Mouse (Mus musculus) myocyte (in vitro differentiated cells): ENCODE measurements around the gene Heatr5a.

Source experiments
- E2F4 ChIP-seq: IDR thresholded peaks from one replicate; pipeline ENCODE4 v1.6.1; 2011; ENCODE audit warnings: mild to moderate bottlenecking, control low read depth, moderate library complexity; ENCODE audit not compliant: insufficient read depth
- MAX ChIP-seq: IDR thresholded peaks from one replicate; pipeline ENCODE4 v1.6.1; 2011; ENCODE audit warnings: low read depth, mild to moderate bottlenecking, control low read depth
- MYOD1 ChIP-seq, 3 experiments: IDR thresholded peaks; one replicate each; pipeline ENCODE4 v1.6.1; 2011; ENCODE audit warnings: control low read depth in 2 of 3, low read depth in 2 of 3, mild to moderate bottlenecking in 2 of 3, moderate library complexity in 1 of 3; ENCODE audit not compliant: insufficient read length in 2 of 3, control insufficient read depth in 1 of 3
- MYOG ChIP-seq, 3 experiments: IDR thresholded peaks; one replicate each; pipeline ENCODE4 v1.6.1; 2011; ENCODE audit warnings: control low read depth in 2 of 3, low read depth in 2 of 3, mild to moderate bottlenecking in 2 of 3; ENCODE audit not compliant: insufficient read length in 2 of 3, control insufficient read depth in 1 of 3, insufficient read depth in 1 of 3
- POLR2A ChIP-seq: IDR thresholded peaks from one replicate; pipeline ENCODE4 v1.6.1; 2011; ENCODE audit warnings: low read depth, mild to moderate bottlenecking, control low read depth, moderate library complexity; ENCODE audit not compliant: insufficient read length
- POLR2AphosphoS2 ChIP-seq: IDR thresholded peaks from one replicate; pipeline ENCODE4 v1.6.1; 2011; ENCODE audit warnings: low read depth, control low read depth; ENCODE audit not compliant: insufficient read length
- REST ChIP-seq: IDR thresholded peaks from one replicate; pipeline ENCODE4 v1.6.1; 2011; ENCODE audit warnings: mild to moderate bottlenecking, control low read depth, moderate library complexity; ENCODE audit not compliant: insufficient read depth, insufficient read length
- SRF ChIP-seq: IDR thresholded peaks from one replicate; pipeline ENCODE4 v1.6.1; 2011; ENCODE audit warnings: low read depth; ENCODE audit not compliant: control insufficient read depth, insufficient read length
- TCF12 ChIP-seq: IDR thresholded peaks from one replicate; pipeline ENCODE4 v1.6.1; 2011; ENCODE audit warnings: mild to moderate bottlenecking, control low read depth; ENCODE audit not compliant: poor library complexity, insufficient read depth, severe bottlenecking
- TCF3 ChIP-seq: IDR thresholded peaks from one replicate; pipeline ENCODE4 v1.6.1; 2011; ENCODE audit warnings: low read depth, control low read depth; ENCODE audit not compliant: insufficient read length
- USF1 ChIP-seq: IDR thresholded peaks from one replicate; pipeline ENCODE4 v1.6.1; 2011; ENCODE audit warnings: low read depth, mild to moderate bottlenecking, control low read depth, moderate library complexity

- no peak for TF ChIP-seq MYOG (IDR thresholded peaks at IDR 0.05; ENCODE audit: control insufficient read depth in 1 of 3, insufficient read depth in 1 of 3, insufficient read length in 2 of 3, low read depth in 2 of 3)
- no peak for TF ChIP-seq POLR2A
- TF ChIP-seq E2F4: no peak
- TF ChIP-seq TCF12: no peak
- TF ChIP-seq MYOD1 (IDR thresholded peaks at IDR 0.05; ENCODE audit: control insufficient read depth in 1 of 3, insufficient read length in 2 of 3, low read depth in 2 of 3): no peak
- TF ChIP-seq SRF: no peak
- TF ChIP-seq MAX: no peak
- no peak for TF ChIP-seq REST
- TF ChIP-seq USF1: no peak
- TF ChIP-seq POLR2AphosphoS2: no peak
- no peak for TF ChIP-seq TCF3
These were observed 31.3 kb downstream of the Heatr5a start for GRCm38 (mm10) chr12:51939848-51940247.
